Mouse (Mus musculus) C2C12 (cell line): ENCODE measurements around the gene Gpr146. TPM values are rescaled to one million over a fixed set of nuclear protein-coding genes. Genes with fewer than 3 reads are reported as not detected.
A peak's percentile ranks its signal among the peaks of the same experiment; 100 is the strongest.

Source experiments
- H3K27me3 ChIP-seq: one replicate; pipeline ENCODE4 v1.6.1; 2011; ENCODE audit not compliant: control insufficient read depth, insufficient read depth, insufficient read length
- H3K36me3 ChIP-seq: one replicate; pipeline ENCODE4 v1.6.1; 2011; ENCODE audit not compliant: control insufficient read depth, insufficient read depth
- H3K4me3 ChIP-seq: one replicate; pipeline ENCODE4 v1.5.1; 2011; ENCODE audit warnings: mild to moderate bottlenecking, control low read depth; ENCODE audit not compliant: poor library complexity, insufficient read depth, severe bottlenecking
- H3K79me2 ChIP-seq: one replicate; pipeline ENCODE4 v1.6.1; 2011; ENCODE audit not compliant: control insufficient read depth, insufficient read depth
- H3K79me3 ChIP-seq: one replicate; pipeline ENCODE4 v1.6.1; 2011; ENCODE audit warnings: low read depth, control low read depth
- H3ac ChIP-seq: one replicate; pipeline ENCODE3; 2011; ENCODE audit warnings: low read depth; ENCODE audit not compliant: control insufficient read depth, insufficient read length
- CEBPB ChIP-seq: IDR thresholded peaks from one replicate; pipeline ENCODE4 v1.6.1; 2011; ENCODE audit warnings: low read depth, mild to moderate bottlenecking, control low read depth, moderate library complexity
- CTCF ChIP-seq: IDR thresholded peaks from one replicate; pipeline ENCODE4 v1.5.1; 2011; ENCODE audit not compliant: control insufficient read depth, insufficient read depth, insufficient read length
- FOSL1 ChIP-seq: IDR thresholded peaks from one replicate; pipeline ENCODE4 v1.8.0; 2011; ENCODE audit warnings: mild to moderate bottlenecking, low read length; ENCODE audit not compliant: poor library complexity, insufficient read depth, severe bottlenecking
- MAX ChIP-seq: IDR thresholded peaks from one replicate; pipeline ENCODE4 v1.6.1; 2011; ENCODE audit warnings: mild to moderate bottlenecking, control low read depth
- MYOD1 ChIP-seq: IDR thresholded peaks from one replicate; pipeline ENCODE4 v1.6.1; 2011; ENCODE audit warnings: low read depth; ENCODE audit not compliant: control insufficient read depth, insufficient read length
- MYOG ChIP-seq: IDR thresholded peaks from one replicate; pipeline ENCODE4 v1.6.1; 2011; ENCODE audit not compliant: control insufficient read depth, insufficient read length; ENCODE audit errors: extremely low read depth
- USF1 ChIP-seq: IDR thresholded peaks from one replicate; pipeline ENCODE4 v1.6.1; 2011; ENCODE audit warnings: low read depth, mild to moderate bottlenecking, control low read depth, moderate library complexity
- polyA plus RNA-seq: library from polyadenylated mRNA; unstranded; fragments of >200 nt; fragmentation: generic; extraction: Trizol; gene quantifications from one replicate; pipeline ENCODE4 v1.2.1, GENCODE M21; 2012; ENCODE audit warnings: missing spikeins

Gene Gpr146
- polyA plus RNA-seq, 1 experiment = 1.7 TPM

- Histone ChIP-seq H3ac (no peak overlapping the region), H3K36me3 (no peaks in the 10 kb centered on the region), H3K79me3 (peaks cover 1% of the 10 kb centered on the region), H3K79me2 (no peaks in the 10 kb centered on the region), H3K27me3 (no peaks in the 10 kb centered on the region), H3K4me3 (no peak overlapping the region)
- TF ChIP-seq CEBPB (no peak), FOSL1 (no peak), MYOG (no peak), USF1 (no peak), MYOD1 (no peak), MAX (no peak), CTCF (no peak)
Measured at GRCm38 (mm10) chr5:139374841-139375240, 2.7 kb upstream of the Gpr146 start.

DNA sequence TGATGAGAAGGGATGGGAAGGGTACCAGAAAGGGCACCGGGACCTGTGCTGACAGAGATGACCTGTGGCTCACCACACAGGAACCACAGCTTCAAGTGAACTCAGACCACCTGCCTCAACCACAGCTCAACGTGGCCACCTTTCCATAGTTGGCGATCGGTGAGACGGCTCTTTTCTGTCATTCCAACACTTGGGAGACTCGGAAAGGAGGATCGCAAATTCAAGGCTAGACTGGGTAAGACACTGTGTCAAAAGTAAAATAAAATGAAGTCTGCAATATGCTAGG lies 717 bp downstream of the Gpr146 start:
- Histone ChIP-seq H3K36me3 (no peaks in the 10 kb centered on the region), H3K79me3 (no peaks in the 10 kb centered on the region), H3K79me2 (no peaks in the 10 kb centered on the region), H3K4me3 (no peak overlapping the region), H3K27me3 (no peaks in the 10 kb centered on the region), H3ac (no peak overlapping the region)
- TF ChIP-seq MYOD1 = no peak

DNA sequence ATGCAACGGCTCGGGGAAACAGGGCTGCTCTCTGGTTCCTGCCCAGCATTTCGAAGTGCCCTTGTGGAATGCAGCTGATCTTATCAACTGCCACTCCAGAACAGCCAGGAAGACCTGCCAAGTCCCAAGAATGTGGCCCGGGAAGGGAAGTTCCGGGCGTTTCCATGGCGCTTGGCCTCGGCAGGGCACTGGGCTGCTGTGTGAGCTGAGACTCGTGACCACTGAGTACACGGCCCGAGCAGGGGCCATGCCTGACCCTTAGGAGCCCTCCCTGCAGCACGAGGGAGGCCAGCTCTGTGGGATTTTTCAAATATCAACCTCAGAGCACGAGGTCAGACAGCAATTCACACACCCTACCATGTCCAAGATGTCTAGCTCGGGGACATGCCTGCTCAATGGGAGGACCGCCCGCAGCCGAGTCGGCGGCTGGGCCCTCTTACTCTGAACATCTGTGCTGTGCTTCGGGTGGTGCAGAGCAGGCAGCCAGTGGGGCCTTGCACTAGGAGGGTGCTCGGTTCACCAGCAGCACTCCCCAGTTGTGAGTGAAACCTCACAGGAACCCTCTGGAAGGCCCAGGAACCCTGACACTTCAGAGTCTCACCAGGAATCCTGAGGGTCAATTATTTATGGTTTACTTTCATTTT lies 1.6 kb downstream of the Gpr146 start:
- no peaks in the 10 kb centered on the region for H3K79me2 ChIP-seq
- H3K27me3 ChIP-seq = no peaks in the 10 kb centered on the region
- TF ChIP-seq CTCF (no peak), USF1 (peak; percentile 5), MYOG (no peak), FOSL1 (no peak)
- peak overlapping the region; percentile 31 for H3ac ChIP-seq
- no peak overlapping the region for H3K4me3 ChIP-seq
- no peaks in the 10 kb centered on the region for H3K36me3 ChIP-seq
- H3K79me3 ChIP-seq = no peaks in the 10 kb centered on the region

- no peaks in the 10 kb centered on the region for H3K79me2 ChIP-seq
- H3K27me3 ChIP-seq = no peaks in the 10 kb centered on the region
- no peak for TF ChIP-seq USF1
- no peak for TF ChIP-seq MYOD1
- no peak overlapping the region for H3K4me3 ChIP-seq
- H3K36me3 ChIP-seq = no peaks in the 10 kb centered on the region
- H3ac ChIP-seq = no peak overlapping the region
- H3K79me3 ChIP-seq = no peaks in the 10 kb centered on the region
Measured at GRCm38 (mm10) chr5:139379771-139380384, 2.4 kb downstream of the Gpr146 start.

GRCm38 (mm10) chr5:139380385-139381248 lies 3.1 kb downstream of the Gpr146 start:
- TF ChIP-seq FOSL1 = no peak
- TF ChIP-seq USF1 = peak; percentile 72
- TF ChIP-seq CEBPB = no peak
- TF ChIP-seq MYOG = no peak
- no peak for TF ChIP-seq MYOD1
- no peak for TF ChIP-seq CTCF
- TF ChIP-seq MAX = peak; percentile 35
- no peaks in the 10 kb centered on the region for H3K36me3 ChIP-seq
- H3ac ChIP-seq = peak overlapping the region; percentile 79
- H3K79me2 ChIP-seq = no peaks in the 10 kb centered on the region
- peak overlapping the region; percentile 31 for H3K4me3 ChIP-seq
- no peaks in the 10 kb centered on the region for H3K27me3 ChIP-seq
- H3K79me3 ChIP-seq = no peaks in the 10 kb centered on the region
